Comparison of ENCODE assay signal across 8 mouse cellular contexts in the genomic region with DNA sequence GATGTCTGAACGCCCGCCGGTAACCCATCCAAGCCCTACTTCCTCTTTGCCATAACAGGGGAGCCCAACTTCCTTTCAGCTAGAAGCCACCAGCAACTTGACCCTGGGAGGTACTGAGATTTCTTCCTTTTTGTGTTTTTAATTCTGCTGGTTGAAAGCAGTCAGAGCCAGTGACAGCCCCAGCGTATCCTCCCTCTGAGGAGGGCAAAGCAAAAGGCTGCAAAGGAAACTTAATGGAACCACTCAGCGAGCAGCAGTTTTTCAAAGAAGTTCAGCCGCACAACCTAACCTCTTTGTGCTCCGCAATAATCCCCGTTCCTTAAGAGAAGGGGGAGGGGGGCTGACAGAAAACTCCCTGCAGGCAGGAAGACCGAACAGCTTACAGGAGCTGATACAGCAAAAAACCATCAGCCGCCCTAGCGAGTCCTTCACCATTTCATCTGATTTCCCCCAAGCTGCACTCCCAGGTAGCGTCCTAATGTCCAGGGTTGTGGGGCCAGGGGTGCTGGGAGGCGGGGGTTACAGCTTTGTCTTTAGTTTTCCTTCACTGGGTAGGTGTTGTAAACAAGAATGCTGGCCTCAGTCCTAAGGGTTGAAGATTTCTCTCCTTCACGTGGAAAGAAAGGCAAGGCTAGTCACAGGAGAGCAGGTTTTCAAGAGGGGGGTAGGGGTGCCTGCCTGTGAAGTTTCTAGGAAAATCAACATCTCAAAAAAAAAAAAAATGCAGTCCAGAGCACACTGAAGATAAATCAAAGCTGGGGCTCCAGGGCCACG. TPM values are rescaled to one million over a fixed set of nuclear protein-coding genes. Genes with fewer than 3 reads are reported as not detected.
DNase-seq lines count a peak whose midpoint lies in the region; ATAC-seq lines count a peak whose summit lies in the region.

No protein-coding gene starts in this region.

- H3K36me3 ChIP-seq in lung, embryonic 16.5 days (ENCODE audit: control insufficient read depth, insufficient read depth, low read length): no peaks in the 10 kb centered on the region
- no peaks in the 10 kb centered on the region for H3K36me3 ChIP-seq in hindbrain, embryonic 13.5 days
- no peaks in the 10 kb centered on the region for H3K36me3 ChIP-seq in liver, embryonic 12.5 days

- peaks cover 31% of the 10 kb centered on the region for H3K4me1 ChIP-seq in lung, embryonic 16.5 days (replicated peaks; ENCODE audit: control insufficient read depth, insufficient read depth, low read length)
- peaks cover 60% of the 10 kb centered on the region for H3K4me1 ChIP-seq in hindbrain, embryonic 13.5 days (replicated peaks)
- H3K4me1 ChIP-seq in liver, embryonic 12.5 days: peaks cover 72% of the 10 kb centered on the region

- peak overlapping the region; percentile 72 for H3K4me2 ChIP-seq in lung, embryonic 16.5 days (ENCODE audit: low read depth, low read length)
- peak overlapping the region; percentile 86 for H3K4me2 ChIP-seq in hindbrain, embryonic 13.5 days
- peak overlapping the region; percentile 99 for H3K4me2 ChIP-seq in liver, embryonic 12.5 days

- peak overlapping the region; percentile 98 for H3K27ac ChIP-seq in lung, embryonic 16.5 days (ENCODE audit: low read length)
- H3K27ac ChIP-seq in hindbrain, embryonic 13.5 days: peak overlapping the region; percentile 99
- H3K27ac ChIP-seq in liver, embryonic 12.5 days: peak overlapping the region; percentile 99

- H3K4me3 ChIP-seq in lung, embryonic 16.5 days (ENCODE audit: low read length): peak overlapping the region; percentile 96
- H3K4me3 ChIP-seq in hindbrain, embryonic 13.5 days: peak overlapping the region; percentile 88
- peak overlapping the region; percentile 93 for H3K4me3 ChIP-seq in liver, embryonic 12.5 days

- H3K27me3 ChIP-seq in lung, embryonic 16.5 days (ENCODE audit: control insufficient read depth, insufficient read depth, low read depth, low read length): no peaks in the 10 kb centered on the region
- H3K27me3 ChIP-seq in hindbrain, embryonic 13.5 days: no peaks in the 10 kb centered on the region
- H3K27me3 ChIP-seq in liver, embryonic 12.5 days (replicated peaks): peaks cover 17% of the 10 kb centered on the region

- ATAC-seq in lung, embryonic 16.5 days (ENCODE audit: low read depth): no peak
- no peak for ATAC-seq in hindbrain, embryonic 13.5 days (ENCODE audit: low FRiP score)
- ATAC-seq in liver, embryonic 12.5 days: no peak

- no peak for DNase-seq in lung, postnatal 10 days
- DNase-seq in embryo, embryonic 10.5 days (ENCODE audit: low spot score): peak; percentile 67
- peak; percentile 28 to 30 for DNase-seq in spleen, postnatal 36 days (ENCODE audit: low spot score in 2 of 2)
- DNase-seq in gastrocnemius, adult 18-20 months (ENCODE audit: low spot score): no peak
- no peak for DNase-seq in urinary bladder, postnatal 25 days (ENCODE audit: low spot score)

- WGBS in lung, embryonic 16.5 days: 3% methylated on average over 15 of the region's 15 CpGs
- 3% methylated on average over 15 of the region's 15 CpGs for WGBS in hindbrain, embryonic 13.5 days
- WGBS in liver, embryonic 12.5 days (ENCODE audit: insufficient replicate concordance): 3% methylated on average over 15 of the region's 15 CpGs

- H3K9me3 ChIP-seq in lung, embryonic 16.5 days (ENCODE audit: control insufficient read depth, low read length): no peaks in the 10 kb centered on the region
- H3K9me3 ChIP-seq in hindbrain, embryonic 13.5 days: no peaks in the 10 kb centered on the region
- no peaks in the 10 kb centered on the region for H3K9me3 ChIP-seq in liver, embryonic 12.5 days (replicated peaks)

- H3K9ac ChIP-seq in lung, embryonic 16.5 days (ENCODE audit: low read length): peak overlapping the region; percentile 97
- H3K9ac ChIP-seq in hindbrain, embryonic 13.5 days: peak overlapping the region; percentile 99
- peak overlapping the region; percentile 97 for H3K9ac ChIP-seq in liver, embryonic 12.5 days

RNA-seq across cellular contexts. Expression of gene Macf1, which starts 21.1 kb away (rescaled TPM):
- 77.8 and 89.5 TPM in 2 replicates for polyA plus RNA-seq in lung, embryonic 16.5 days (2015; fragmentation: Nextera tagmentation; extraction: Ambion mirVana)
- polyA plus RNA-seq in hindbrain, embryonic 13.5 days (2015; fragmentation: Nextera tagmentation; extraction: Ambion mirVana): 67.3 and 69.5 TPM in 2 replicates
- polyA plus RNA-seq in liver, embryonic 12.5 days (2016; fragmentation: Nextera tagmentation; extraction: Ambion mirVana): 15.1 and 17.5 TPM in 2 replicates
- 10 to 100 TPM; 49.0 to 55.4 TPM for total RNA-seq in gastrocnemius, adult 18-20 months (2021)

RNA-seq across cellular contexts. Expression of gene Ndufs5, which starts 54.9 kb away (rescaled TPM):
- polyA plus RNA-seq in lung, embryonic 16.5 days (2015; fragmentation: Nextera tagmentation; extraction: Ambion mirVana): 294 and 297 TPM in 2 replicates
- polyA plus RNA-seq in hindbrain, embryonic 13.5 days (2015; fragmentation: Nextera tagmentation; extraction: Ambion mirVana): 438 and 450 TPM in 2 replicates
- 224 and 227 TPM in 2 replicates for polyA plus RNA-seq in liver, embryonic 12.5 days (2016; fragmentation: Nextera tagmentation; extraction: Ambion mirVana)
- 100 to 1,000 TPM; 270 to 291 TPM for total RNA-seq in gastrocnemius, adult 18-20 months (2021)

Comparison
In these comparisons a context has a peak if more than half of its experiments do, and no peak if none do; other contexts are left out.
1. DNase-seq: peak in embryo, embryonic 10.5 days (single experiment) and spleen, postnatal 36 days (2 of 2); none in lung, postnatal 10 days (single experiment), gastrocnemius, adult 18-20 months (single experiment) and urinary bladder, postnatal 25 days (single experiment).
2. Peak in every context shown above with its lines, with median percentiles within 50 percentile points of each other: H3K27ac ChIP-seq, H3K4me2 ChIP-seq, H3K4me3 ChIP-seq and H3K9ac ChIP-seq.